In genomic region chr4:134371316-134371855, GRCm38 (mm10) we compare ENCODE assay signal across 8 mouse cellular contexts. TPM values are rescaled to one million over a fixed set of nuclear protein-coding genes. Genes with fewer than 3 reads are reported as not detected.
DNase-seq lines count a peak whose midpoint lies in the region; ATAC-seq and TF ChIP-seq lines count a peak whose summit lies in the region.

No protein-coding gene starts in this region.

- peaks cover 72% of the 10 kb centered on the region for H3K4me1 ChIP-seq in E14TG2a.4 (replicated peaks; ENCODE audit: low read depth, low read length)
- H3K4me1 ChIP-seq in forebrain, embryonic 12.5 days, result peaks cover 17% of the 10 kb centered on the region
- peaks cover 15% of the 10 kb centered on the region for H3K4me1 ChIP-seq in limb, embryonic 11.5 days (ENCODE audit: control insufficient read depth, insufficient read depth, low read length)
- peaks cover 23% of the 10 kb centered on the region for H3K4me1 ChIP-seq in neural tube, embryonic 15.5 days
- 0 out of 2 replicates have a peak, but pooled peaks cover 5% of the 10 kb centered on the region for H3K4me1 ChIP-seq in kidney, adult 2 months (ENCODE audit: control insufficient read depth, insufficient read depth, low read length)

- no peak overlapping the region for H3K9ac ChIP-seq in forebrain, embryonic 12.5 days
- H3K9ac ChIP-seq in limb, embryonic 11.5 days (ENCODE audit: low read length), result peak overlapping the region; percentile 34
- H3K9ac ChIP-seq in neural tube, embryonic 15.5 days (replicated peaks), result 0 out of 2 replicates have a peak overlapping the region, but pooled peaks have one; percentile 36

- peak overlapping the region; percentile 82 for H3K4me2 ChIP-seq in forebrain, embryonic 12.5 days
- peak overlapping the region; percentile 95 for H3K4me2 ChIP-seq in limb, embryonic 11.5 days (ENCODE audit: low read depth, severe bottlenecking)
- peak overlapping the region; percentile 99 for H3K4me2 ChIP-seq in neural tube, embryonic 15.5 days

- H3K27me3 ChIP-seq in E14TG2a.4 (ENCODE audit: insufficient read depth, low read length), result peaks cover 40% of the 10 kb centered on the region
- H3K27me3 ChIP-seq in forebrain, embryonic 12.5 days, result peaks cover 59% of the 10 kb centered on the region
- peaks cover 40% of the 10 kb centered on the region for H3K27me3 ChIP-seq in limb, embryonic 11.5 days (ENCODE audit: control insufficient read depth, insufficient read depth, low read length)
- peaks cover 47% of the 10 kb centered on the region for H3K27me3 ChIP-seq in neural tube, embryonic 15.5 days (replicated peaks)
- H3K27me3 ChIP-seq in kidney, adult 2 months (replicated peaks; ENCODE audit: control insufficient read depth, insufficient read depth, low read length), result 0 out of 2 replicates have a peak, but pooled peaks cover 2% of the 10 kb centered on the region

- ATAC-seq in forebrain, embryonic 12.5 days (ENCODE audit: low FRiP score), result no peak
- ATAC-seq in limb, embryonic 11.5 days (ENCODE audit: insufficient number of reproducible peaks, low FRiP score, low TSS enrichment, low read depth), result no peak
- no peak for ATAC-seq in neural tube, embryonic 15.5 days (ENCODE audit: low FRiP score)
- no peak for ATAC-seq in megakaryocyte progenitor cell, adult 5-6 weeks (replicated peaks; ENCODE audit: poor library complexity)

- DNase-seq in gastrocnemius, adult 2 months, result peak; percentile 61
- no peak for DNase-seq in gastrocnemius, postnatal 25 days
- DNase-seq in limb, embryonic 11.5 days (ENCODE audit: low spot score), result peak; percentile 41
- DNase-seq in kidney, adult 2 months, result no peak

- H3K9me3 ChIP-seq in E14TG2a.4 (ENCODE audit: low read length), result no peaks in the 10 kb centered on the region
- H3K9me3 ChIP-seq in forebrain, embryonic 12.5 days, result no peaks in the 10 kb centered on the region
- no peaks in the 10 kb centered on the region for H3K9me3 ChIP-seq in limb, embryonic 11.5 days (ENCODE audit: control insufficient read depth, low read length)
- no peaks in the 10 kb centered on the region for H3K9me3 ChIP-seq in neural tube, embryonic 15.5 days (replicated peaks)

- TF ChIP-seq POLR2A in kidney, adult 2 months (IDR thresholded peaks at IDR 0.05; ENCODE audit: low read depth, low read length), result no peak

- TF ChIP-seq CTCF in gastrocnemius, adult 2 months (IDR thresholded peaks at IDR 0.05), result no peak
- TF ChIP-seq CTCF in E14TG2a.4 (conservative IDR thresholded peaks at IDR 0.05; ENCODE audit: low read length), result no peak
- TF ChIP-seq CTCF in kidney, adult 2 months (conservative IDR thresholded peaks at IDR 0.05; ENCODE audit: insufficient read depth, insufficient read length, low read depth, low read length), result no peak

- WGBS in forebrain, embryonic 12.5 days, result under 1% methylated on average over 17 of the region's 17 CpGs
- WGBS in limb, embryonic 11.5 days, result 2% methylated on average over 17 of the region's 17 CpGs
- under 1% methylated on average over 17 of the region's 17 CpGs for WGBS in neural tube, embryonic 15.5 days
- whole genome bisulfite sequencing in kidney, adult 2 months, result 2% methylated on average over 17 of the region's 17 CpGs

- intact Hi-C loops in gastrocnemius, adult 2 months (cut with DNase I), result loop anchor here (5.0 kb wide), 1 partner anchor 119 kb away; the partner anchor contains the start of gene Grrp1

- H3K4me3 ChIP-seq in gastrocnemius, adult 2 months, result peak overlapping the region; percentile 72
- H3K4me3 ChIP-seq in E14TG2a.4 (replicated peaks; ENCODE audit: low read length), result peak overlapping the region; percentile 83
- H3K4me3 ChIP-seq in forebrain, embryonic 12.5 days (replicated peaks), result peak overlapping the region; percentile 43
- peak overlapping the region; percentile 45 for H3K4me3 ChIP-seq in limb, embryonic 11.5 days (ENCODE audit: low read depth, low read length)
- peak overlapping the region; percentile 60 for H3K4me3 ChIP-seq in neural tube, embryonic 15.5 days (replicated peaks)
- no peak overlapping the region for H3K4me3 ChIP-seq in kidney, adult 2 months (ENCODE audit: insufficient read depth, low read depth, low read length)

- no peaks in the 10 kb centered on the region for H3K36me3 ChIP-seq in E14TG2a.4 (ENCODE audit: insufficient read depth, low read length)
- no peaks in the 10 kb centered on the region for H3K36me3 ChIP-seq in forebrain, embryonic 12.5 days (replicated peaks)
- H3K36me3 ChIP-seq in limb, embryonic 11.5 days (ENCODE audit: control insufficient read depth, insufficient read depth, low read length), result no peaks in the 10 kb centered on the region
- no peaks in the 10 kb centered on the region for H3K36me3 ChIP-seq in neural tube, embryonic 15.5 days
- H3K36me3 ChIP-seq in kidney, adult 2 months (ENCODE audit: control insufficient read depth, insufficient read depth, low read length), result no peaks in the 10 kb centered on the region

- peak overlapping the region; percentile 92 for H3K27ac ChIP-seq in gastrocnemius, adult 2 months
- H3K27ac ChIP-seq in forebrain, embryonic 12.5 days, result no peak overlapping the region
- no peak overlapping the region for H3K27ac ChIP-seq in limb, embryonic 11.5 days (replicated peaks; ENCODE audit: low read depth, low read length)
- H3K27ac ChIP-seq in neural tube, embryonic 15.5 days (replicated peaks), result no peak overlapping the region
- H3K27ac ChIP-seq in kidney, adult 2 months (ENCODE audit: insufficient read depth, low read depth, low read length), result no peak overlapping the region

RNA-seq across cellular contexts. Expression of gene Extl1, which starts 12.3 kb away (rescaled TPM):
- 10 to 100 TPM; 25.1 to 27.8 TPM for total RNA-seq in gastrocnemius, adult 2 months (2021)
- total RNA-seq in gastrocnemius, postnatal 25 days (2021), result 10 to 100 TPM; 25.5 to 29.2 TPM
- polyA plus RNA-seq in forebrain, embryonic 12.5 days (2016; fragmentation: Nextera tagmentation; extraction: Ambion mirVana), result 0.32 and 0.37 TPM in 2 replicates
- polyA plus RNA-seq in limb, embryonic 11.5 days (2014; fragmentation: Nextera tagmentation; extraction: Ambion mirVana), result 1.0 and 1.4 TPM in 2 replicates
- polyA plus RNA-seq in neural tube, embryonic 15.5 days (2015; fragmentation: Nextera tagmentation; extraction: Ambion mirVana), result 0.75 and 1.2 TPM in 2 replicates
- total RNA-seq in megakaryocyte progenitor cell, adult 5-6 weeks (2015), result not detected in 2 replicates
- total RNA-seq in megakaryocyte progenitor cell, adult 5-6 weeks (2017), result not detected in 2 replicates
- 1.1 and 1.3 TPM in 2 replicates for polyA plus RNA-seq in kidney, adult 2 months (2012; rRNA removed)

RNA-seq across cellular contexts. Expression of gene Pafah2, which starts 24.7 kb away (rescaled TPM):
- total RNA-seq in gastrocnemius, adult 2 months (2021), result 1 to 10 TPM; 2.6 to 4.0 TPM
- total RNA-seq in gastrocnemius, postnatal 25 days (2021), result 1 to 10 TPM; 3.2 TPM
- polyA plus RNA-seq in forebrain, embryonic 12.5 days (2016; fragmentation: Nextera tagmentation; extraction: Ambion mirVana), result 7.2 and 8.3 TPM in 2 replicates
- polyA plus RNA-seq in limb, embryonic 11.5 days (2014; fragmentation: Nextera tagmentation; extraction: Ambion mirVana), result 9.5 and 10.8 TPM in 2 replicates
- polyA plus RNA-seq in neural tube, embryonic 15.5 days (2015; fragmentation: Nextera tagmentation; extraction: Ambion mirVana), result 7.5 and 8.9 TPM in 2 replicates
- total RNA-seq in megakaryocyte progenitor cell, adult 5-6 weeks (2015), result 14.0 and 21.2 TPM in 2 replicates
- 14.5 and 16.2 TPM in 2 replicates for total RNA-seq in megakaryocyte progenitor cell, adult 5-6 weeks (2017)
- 96.9 and 102 TPM in 2 replicates for polyA plus RNA-seq in kidney, adult 2 months (2012; rRNA removed)

RNA-seq across cellular contexts. Expression of gene Slc30a2, which starts 28.4 kb away (rescaled TPM):
- total RNA-seq in gastrocnemius, adult 2 months (2021), result 10 to 100 TPM in 1 of 2 experiments, 1 to 10 TPM in 1; 4.4 to 25.8 TPM
- total RNA-seq in gastrocnemius, postnatal 25 days (2021), result 1 to 10 TPM; 1.4 to 7.2 TPM
- not detected in 2 replicates for polyA plus RNA-seq in forebrain, embryonic 12.5 days (2016; fragmentation: Nextera tagmentation; extraction: Ambion mirVana)
- polyA plus RNA-seq in limb, embryonic 11.5 days (2014; fragmentation: Nextera tagmentation; extraction: Ambion mirVana), result not detected in 2 replicates
- polyA plus RNA-seq in neural tube, embryonic 15.5 days (2015; fragmentation: Nextera tagmentation; extraction: Ambion mirVana), result 0.14 and 0.20 TPM in 2 replicates
- total RNA-seq in megakaryocyte progenitor cell, adult 5-6 weeks (2015), result 0.07 and 0.15 TPM in 2 replicates
- not detected in 2 replicates for total RNA-seq in megakaryocyte progenitor cell, adult 5-6 weeks (2017)
- 32.3 and 33.3 TPM in 2 replicates for polyA plus RNA-seq in kidney, adult 2 months (2012; rRNA removed)

RNA-seq across cellular contexts. Expression of gene Trim63, which starts 56.5 kb away (rescaled TPM):
- total RNA-seq in gastrocnemius, adult 2 months (2021), result 100 to 1,000 TPM; 250 to 325 TPM
- total RNA-seq in gastrocnemius, postnatal 25 days (2021), result 100 to 1,000 TPM; 113 to 253 TPM
- polyA plus RNA-seq in forebrain, embryonic 12.5 days (2016; fragmentation: Nextera tagmentation; extraction: Ambion mirVana), result 0.17 and 0.27 TPM in 2 replicates
- polyA plus RNA-seq in limb, embryonic 11.5 days (2014; fragmentation: Nextera tagmentation; extraction: Ambion mirVana), result 0.51 and 0.55 TPM in 2 replicates
- 1.2 and 1.4 TPM in 2 replicates for polyA plus RNA-seq in neural tube, embryonic 15.5 days (2015; fragmentation: Nextera tagmentation; extraction: Ambion mirVana)
- total RNA-seq in megakaryocyte progenitor cell, adult 5-6 weeks (2015), result not detected in 2 replicates
- not detected in 2 replicates for total RNA-seq in megakaryocyte progenitor cell, adult 5-6 weeks (2017)
- polyA plus RNA-seq in kidney, adult 2 months (2012; rRNA removed), result 4.2 and 7.4 TPM in 2 replicates

Comparison
In these comparisons a context has a peak if more than half of its experiments do, and no peak if none do; other contexts are left out.
1. DNase-seq: peak in gastrocnemius, adult 2 months (single experiment) and limb, embryonic 11.5 days (single experiment); none in gastrocnemius, postnatal 25 days (single experiment) and kidney, adult 2 months (single experiment).
2. RNA of gene Slc30a2, which starts 28.4 kb away (polyA plus RNA-seq): 32.3 to 33.3 TPM in kidney, adult 2 months; 0.14 to 0.20 TPM in neural tube, embryonic 15.5 days, not detected in forebrain, embryonic 12.5 days and not detected in limb, embryonic 11.5 days; every median in the first group is over 10 times any median in the second.
3. Peak in every context shown above with its lines, with median percentiles within 50 percentile points of each other: H3K4me2 ChIP-seq.